Mouse (Mus musculus): ENCODE measurements around the gene Bean1. TPM values are rescaled to one million over a fixed set of nuclear protein-coding genes. Genes with fewer than 3 reads are reported as not detected.

Gene Bean1
- polyA plus RNA-seq, 1 experiment from 2014 or later: not detected

DNA sequence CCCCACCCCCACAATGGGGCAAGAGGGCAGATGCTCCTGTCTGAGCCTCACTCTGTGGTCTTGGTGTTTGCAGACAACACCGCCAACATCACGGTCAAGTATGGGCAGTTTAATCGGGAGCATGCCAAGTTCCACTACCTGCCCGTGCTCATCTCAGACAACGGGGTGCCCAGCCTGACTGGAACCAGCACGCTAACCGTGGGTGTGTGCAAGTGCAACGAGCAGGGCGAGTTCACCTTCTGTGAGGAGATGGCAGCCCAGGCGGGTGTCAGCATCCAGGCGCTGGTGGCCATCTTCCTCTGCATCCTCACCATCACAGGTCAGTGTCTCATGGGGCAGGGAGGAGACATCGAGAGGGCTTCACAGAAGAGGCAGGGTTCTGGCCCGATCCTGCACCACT, 29.6 kb upstream of the Bean1 start:
- Histone ChIP-seq H3K4me3 (replicated peaks) (no peak overlapping the region), H3K4me1 (replicated peaks) (no peaks in the 10 kb centered on the region), H3K36me3 (no peaks in the 10 kb centered on the region), H3K27me3 (no peaks in the 10 kb centered on the region), H3K27ac (no peak overlapping the region), H3K4me2 (no peak overlapping the region), H3K9ac (no peak overlapping the region), H3K9me3 (replicated peaks) (no peaks in the 10 kb centered on the region)
- ATAC-seq (ENCODE audit: low read depth) (no peak), DNase-seq (no peak)
- 76% methylated on average over 13 of the region's 13 CpGs for WGBS (ENCODE audit: insufficient replicate concordance)

DNA sequence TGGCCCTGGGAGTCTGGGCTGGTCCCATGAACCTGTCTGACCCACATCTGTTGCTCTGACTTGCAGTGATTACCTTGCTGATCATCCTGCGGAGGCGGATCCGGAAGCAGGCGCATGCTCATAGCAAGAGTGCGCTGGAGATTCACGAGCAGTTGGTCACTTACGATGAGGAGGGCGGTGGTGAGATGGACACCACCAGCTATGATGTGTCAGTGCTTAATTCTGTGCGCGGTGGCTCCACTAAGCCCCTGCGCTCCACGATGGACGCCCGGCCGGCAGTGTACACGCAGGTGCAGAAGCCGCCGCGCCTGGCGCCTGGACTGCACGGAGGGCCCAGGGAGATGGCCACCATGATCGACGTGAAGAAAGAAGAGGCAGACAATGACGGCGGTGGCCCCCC, 27.8 kb upstream of the Bean1 start:
- Histone ChIP-seq H3K9me3 (replicated peaks) (no peaks in the 10 kb centered on the region), H3K4me2 (no peak overlapping the region), H3K4me1 (replicated peaks) (no peaks in the 10 kb centered on the region), H3K36me3 (no peaks in the 10 kb centered on the region), H3K9ac (no peak overlapping the region), H3K27me3 (no peaks in the 10 kb centered on the region), H3K27ac (no peak overlapping the region), H3K4me3 (replicated peaks) (no peak overlapping the region)
- no peak for ATAC-seq (ENCODE audit: low read depth)
- no peak for DNase-seq
- WGBS (ENCODE audit: insufficient replicate concordance): 80% methylated on average over 25 of the region's 25 CpGs

DNA sequence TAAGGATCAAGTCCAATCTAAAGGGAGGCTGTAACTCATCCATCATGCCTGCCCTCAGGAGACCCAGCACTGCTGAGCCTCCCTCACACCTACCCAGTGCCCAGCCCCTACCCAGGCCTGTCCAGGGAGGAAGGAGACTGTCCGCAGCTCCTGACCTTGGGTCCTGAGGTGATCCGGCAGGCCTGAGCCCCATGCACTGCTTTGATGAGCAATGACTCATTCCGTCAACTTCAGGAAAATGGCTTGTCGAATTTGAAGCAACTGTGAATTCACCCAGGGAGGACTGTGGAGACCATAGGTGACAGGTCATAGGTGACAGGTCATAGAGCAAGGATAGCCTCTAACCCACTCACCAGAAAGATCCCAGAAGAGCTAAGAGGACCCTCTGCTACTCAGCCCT, 26.9 kb upstream of the Bean1 start:
- DNase-seq: no peak
- H3K27me3 ChIP-seq: no peaks in the 10 kb centered on the region
- no peaks in the 10 kb centered on the region for H3K4me1 ChIP-seq (replicated peaks)
- H3K9ac ChIP-seq: no peak overlapping the region
- no peak for ATAC-seq (ENCODE audit: low read depth)
- no peak overlapping the region for H3K27ac ChIP-seq
- no peaks in the 10 kb centered on the region for H3K36me3 ChIP-seq
- H3K9me3 ChIP-seq (replicated peaks): no peaks in the 10 kb centered on the region
- 63% methylated on average over 4 of the region's 4 CpGs for whole genome bisulfite sequencing (ENCODE audit: insufficient replicate concordance)
- H3K4me3 ChIP-seq (replicated peaks): no peak overlapping the region
- H3K4me2 ChIP-seq: no peak overlapping the region

DNA sequence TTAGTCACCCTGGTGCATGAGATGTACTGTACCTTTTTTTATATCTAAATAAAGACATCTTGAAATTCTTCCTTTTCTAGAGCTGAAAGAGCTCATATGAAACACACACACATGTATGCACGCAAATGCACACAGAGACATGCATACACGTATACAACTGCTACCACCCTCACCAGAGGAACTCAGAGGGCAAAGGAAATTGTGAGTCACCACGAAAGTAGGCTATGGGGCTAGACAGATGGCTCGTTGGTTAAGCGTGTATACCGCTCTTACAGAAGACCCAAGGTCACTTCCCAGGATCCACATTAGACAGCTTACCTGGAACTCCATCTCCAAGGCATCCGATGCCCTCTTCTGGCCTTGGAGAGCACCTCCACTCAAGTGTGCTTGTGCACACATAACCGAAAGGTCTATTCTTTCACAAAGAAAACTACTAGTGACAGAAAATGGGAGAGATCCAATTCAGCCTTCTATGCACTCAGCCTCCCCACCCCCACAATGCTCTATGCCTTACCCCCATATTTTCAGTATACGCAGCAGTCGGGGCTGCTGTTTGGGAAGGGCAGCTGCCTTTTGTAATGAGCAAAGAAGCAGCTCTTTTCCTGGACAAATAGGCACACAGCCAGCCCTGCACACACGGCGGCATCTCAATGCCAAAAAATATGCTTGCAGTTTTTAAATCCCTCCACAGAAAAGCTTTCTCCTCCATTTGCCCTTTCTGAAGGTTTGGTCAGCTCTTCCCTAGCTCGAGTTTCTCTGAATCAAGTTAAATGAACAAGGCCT, 25.6 kb upstream of the Bean1 start:
- Histone ChIP-seq H3K4me3 (replicated peaks) (no peak overlapping the region), H3K4me1 (replicated peaks) (no peaks in the 10 kb centered on the region), H3K27ac (no peak overlapping the region), H3K36me3 (no peaks in the 10 kb centered on the region), H3K27me3 (no peaks in the 10 kb centered on the region), H3K9me3 (replicated peaks) (no peaks in the 10 kb centered on the region), H3K9ac (no peak overlapping the region), H3K4me2 (no peak overlapping the region)
- ATAC-seq (ENCODE audit: low read depth) (no peak), DNase-seq (no peak)
- 65% methylated on average over 13 of the region's 13 CpGs for WGBS (ENCODE audit: insufficient replicate concordance)

DNA sequence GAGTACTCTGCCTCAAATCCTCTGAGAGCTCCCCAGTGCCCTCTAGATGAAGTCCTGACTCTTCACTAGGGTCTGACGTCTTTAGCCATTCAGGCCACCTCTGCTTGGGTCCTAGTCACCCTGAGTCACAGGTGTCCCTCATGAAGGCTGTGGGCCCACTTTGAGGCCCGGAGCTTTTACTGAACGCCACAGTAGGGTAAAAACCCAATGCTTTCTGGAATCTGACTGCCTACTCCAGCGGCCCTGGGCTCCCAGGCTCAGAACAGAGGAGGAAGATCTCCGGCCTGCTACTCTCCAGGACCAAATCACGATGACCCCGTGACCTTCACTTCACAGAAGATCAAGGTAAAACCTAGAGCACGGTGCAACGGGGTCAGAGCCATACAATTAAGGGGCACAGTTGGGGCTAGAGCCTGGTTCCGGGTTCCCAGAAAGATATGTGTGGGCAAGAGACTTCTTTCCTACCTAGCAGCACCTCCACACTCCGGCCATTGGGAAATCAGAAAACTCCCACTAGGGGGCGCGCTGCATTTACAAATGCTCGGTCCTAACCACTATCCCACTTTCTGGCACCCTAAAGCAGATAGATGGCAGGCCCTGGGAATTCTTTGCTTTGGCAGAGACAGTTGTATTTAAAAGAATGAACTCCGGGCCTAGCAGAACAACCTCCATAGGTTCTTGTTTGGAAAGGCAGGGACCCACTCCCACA, 24.1 kb upstream of the Bean1 start:
- WGBS (ENCODE audit: insufficient replicate concordance): 29% methylated on average over 15 of the region's 15 CpGs
- H3K4me3 ChIP-seq (replicated peaks): no peak overlapping the region
- no peaks in the 10 kb centered on the region for H3K27me3 ChIP-seq
- no peaks in the 10 kb centered on the region for H3K9me3 ChIP-seq (replicated peaks)
- H3K27ac ChIP-seq: no peak overlapping the region
- 0 out of 2 replicates have a peak, but pooled peaks have one; percentile 57 for ATAC-seq (ENCODE audit: low read depth)
- no peak overlapping the region for H3K4me2 ChIP-seq
- DNase-seq: peak; percentile 33
- no peaks in the 10 kb centered on the region for H3K36me3 ChIP-seq
- no peak overlapping the region for H3K9ac ChIP-seq
- no peaks in the 10 kb centered on the region for H3K4me1 ChIP-seq (replicated peaks)

DNA sequence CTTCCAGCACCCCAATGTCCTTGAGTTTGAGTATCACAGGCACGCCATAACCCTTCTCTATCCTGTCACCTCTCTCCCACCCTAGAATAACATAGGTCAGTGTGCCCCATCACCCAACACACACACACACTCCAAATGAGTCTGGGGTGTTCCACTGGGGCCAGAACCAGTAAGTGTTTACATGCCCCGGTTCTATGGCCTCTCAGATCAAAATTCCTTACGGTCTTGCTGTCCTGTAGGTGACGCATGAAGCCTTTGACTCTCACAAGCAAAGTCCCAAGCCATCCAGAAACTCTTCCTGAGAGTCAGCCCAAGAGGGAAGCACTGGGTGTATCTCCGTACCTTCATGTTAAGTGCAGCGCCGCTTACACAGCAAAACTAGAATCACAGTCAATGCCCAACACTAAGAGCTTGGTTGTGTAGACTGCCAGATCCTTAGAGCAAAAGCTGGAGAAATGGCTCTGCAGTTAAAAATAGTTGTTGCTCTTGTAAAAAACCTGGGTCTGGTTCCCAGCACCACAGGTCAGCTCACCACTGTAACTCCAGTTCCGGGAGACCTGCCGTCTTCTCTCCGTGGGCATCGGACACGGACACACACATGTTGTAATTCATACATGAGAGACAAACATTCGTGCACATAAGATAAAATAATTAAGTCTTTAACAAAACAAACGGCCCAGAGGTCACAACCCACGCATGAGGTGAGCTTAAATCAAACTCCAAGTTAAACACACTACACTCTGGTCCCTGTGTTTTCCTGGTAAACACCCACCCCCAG, 23.3 kb upstream of the Bean1 start:
- ATAC-seq (ENCODE audit: low read depth): no peak

DNA sequence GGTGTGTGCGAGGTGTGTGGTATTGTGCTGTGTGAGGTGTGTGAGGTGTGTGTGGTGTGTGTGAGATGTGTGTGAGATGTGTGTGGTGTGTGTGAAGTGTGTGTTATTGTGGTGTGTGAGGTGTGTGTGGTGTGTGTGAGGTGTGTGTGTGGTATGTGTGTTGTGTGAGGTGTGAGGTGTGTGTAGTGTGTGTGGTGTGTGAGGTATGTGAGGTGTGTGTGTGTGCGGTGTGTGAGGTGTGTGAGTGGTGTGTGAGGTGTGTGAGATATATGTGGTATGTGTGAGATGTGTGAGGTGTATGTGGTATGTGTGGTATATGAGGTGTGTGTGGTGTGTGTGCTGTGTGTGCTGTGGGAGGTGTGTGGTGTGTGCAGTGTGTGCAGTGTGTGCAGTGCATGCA, 22.3 kb upstream of the Bean1 start:
- no peak overlapping the region for H3K4me3 ChIP-seq (replicated peaks)
- no peak overlapping the region for H3K27ac ChIP-seq
- WGBS (ENCODE audit: insufficient replicate concordance): 79% methylated on average over 2 of the region's 2 CpGs
- no peak overlapping the region for H3K4me2 ChIP-seq
- ATAC-seq (ENCODE audit: low read depth) (no peak), DNase-seq (no peak)
- no peaks in the 10 kb centered on the region for H3K36me3 ChIP-seq
- H3K4me1 ChIP-seq (replicated peaks): no peaks in the 10 kb centered on the region
- H3K27me3 ChIP-seq: no peaks in the 10 kb centered on the region
- no peak overlapping the region for H3K9ac ChIP-seq
- H3K9me3 ChIP-seq (replicated peaks): no peaks in the 10 kb centered on the region

More for the DNA sequence above, 23.3 kb upstream of the Bean1 start:
- Histone ChIP-seq H3K4me3 (replicated peaks) (no peak overlapping the region), H3K36me3 (no peaks in the 10 kb centered on the region), H3K27ac (no peak overlapping the region), H3K4me1 (replicated peaks) (no peaks in the 10 kb centered on the region), H3K27me3 (no peaks in the 10 kb centered on the region), H3K4me2 (no peak overlapping the region), H3K9ac (no peak overlapping the region), H3K9me3 (replicated peaks) (no peaks in the 10 kb centered on the region)
- 72% methylated on average over 15 of the region's 15 CpGs for WGBS (ENCODE audit: insufficient replicate concordance)
- no peak for DNase-seq

DNA sequence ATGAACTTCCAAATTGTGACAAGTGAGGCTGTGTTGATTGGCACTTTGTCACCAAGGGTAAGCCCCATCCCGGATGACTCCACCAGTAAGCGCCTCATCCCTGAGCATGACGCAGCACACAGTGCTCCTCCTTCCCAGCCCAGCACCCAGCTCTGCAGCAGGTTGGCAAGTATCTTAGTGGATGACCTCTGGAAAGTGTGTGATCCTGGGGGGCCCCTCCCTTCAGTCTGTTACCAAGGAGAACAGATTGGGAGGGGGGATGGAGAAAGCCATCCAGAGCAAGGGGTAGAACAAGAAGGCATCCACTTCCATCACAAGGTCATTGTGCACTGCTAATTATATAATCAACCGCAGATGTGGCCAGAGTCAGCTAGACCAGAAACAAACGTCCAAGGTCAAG, 9.5 kb upstream of the Bean1 start:
- no peaks in the 10 kb centered on the region for H3K4me1 ChIP-seq (replicated peaks)
- H3K4me3 ChIP-seq (replicated peaks): no peak overlapping the region
- ATAC-seq (ENCODE audit: low read depth) (no peak), DNase-seq (no peak)
- no peaks in the 10 kb centered on the region for H3K9me3 ChIP-seq (replicated peaks)
- no peaks in the 10 kb centered on the region for H3K36me3 ChIP-seq
- no peaks in the 10 kb centered on the region for H3K27me3 ChIP-seq
- 64% methylated on average over 5 of the region's 5 CpGs for WGBS (ENCODE audit: insufficient replicate concordance)
- H3K27ac ChIP-seq: no peak overlapping the region
- H3K9ac ChIP-seq: no peak overlapping the region
- H3K4me2 ChIP-seq: no peak overlapping the region

DNA sequence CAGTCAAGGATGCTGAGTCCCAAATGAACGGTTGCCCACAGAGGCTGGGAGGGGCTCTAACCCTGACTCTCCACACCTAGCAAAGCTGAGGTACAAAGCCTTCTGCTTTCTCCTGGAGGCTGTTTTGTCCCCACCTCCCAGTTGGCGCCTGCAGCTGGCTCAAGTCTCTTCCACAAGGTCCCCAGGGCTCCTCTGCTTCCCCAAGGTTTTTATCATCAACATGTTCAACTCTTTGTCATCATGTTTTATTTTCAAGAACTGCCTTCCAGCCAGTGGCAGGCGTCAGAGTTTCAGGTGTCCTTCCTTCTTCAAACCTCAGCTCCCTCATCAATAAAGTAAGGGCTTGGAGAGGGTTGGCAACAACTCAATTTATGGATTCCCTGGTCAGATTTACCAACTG, 781 bp upstream of the Bean1 start:
- Histone ChIP-seq H3K9me3 (replicated peaks) (no peaks in the 10 kb centered on the region), H3K9ac (no peak overlapping the region), H3K36me3 (no peaks in the 10 kb centered on the region), H3K4me2 (no peak overlapping the region), H3K27ac (no peak overlapping the region), H3K4me3 (replicated peaks) (no peak overlapping the region), H3K27me3 (peaks cover 58% of the 10 kb centered on the region), H3K4me1 (replicated peaks) (peaks cover 3% of the 10 kb centered on the region; the same call in 1 of the 2 replicates)
- DNase-seq: no peak
- WGBS (ENCODE audit: insufficient replicate concordance): 64% methylated on average over 3 of the region's 3 CpGs
- ATAC-seq (ENCODE audit: low read depth): no peak

DNA sequence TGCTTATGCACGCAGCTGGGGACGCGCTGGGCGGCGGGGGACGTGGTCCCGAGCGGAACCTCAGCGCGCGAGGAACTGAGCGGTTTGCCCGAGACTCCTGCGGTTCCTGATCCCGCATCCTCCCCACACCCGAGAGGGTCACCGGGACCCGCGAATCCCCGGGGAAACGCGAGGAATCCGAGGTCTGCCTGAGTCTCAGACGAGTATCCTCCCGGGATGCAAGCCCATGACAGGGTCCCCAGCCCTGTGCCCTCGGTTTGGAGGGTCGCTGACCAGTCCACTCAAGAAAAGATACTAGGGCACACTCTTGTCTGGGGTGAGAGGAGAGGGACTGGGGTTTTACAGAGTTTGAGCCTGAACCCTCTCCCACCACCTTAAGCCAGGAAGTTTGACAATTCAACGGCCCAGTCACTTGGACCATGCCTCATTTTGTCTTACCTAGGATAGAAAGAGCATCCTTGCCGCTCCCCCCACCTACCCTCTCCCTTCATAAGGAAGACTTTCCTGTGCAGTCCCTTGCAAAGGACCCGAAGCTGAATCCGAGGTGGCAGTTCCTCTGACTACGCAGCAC, 893 bp downstream of the Bean1 start:
- Histone ChIP-seq H3K4me3 (replicated peaks) (peak overlapping the region; percentile 52), H3K4me2 (peak overlapping the region; percentile 66), H3K9ac (0 out of 2 replicates have a peak overlapping the region, but pooled peaks have one; percentile 13), H3K9me3 (replicated peaks) (no peaks in the 10 kb centered on the region), H3K27ac (no peak overlapping the region), H3K36me3 (no peaks in the 10 kb centered on the region), H3K27me3 (peaks cover 59% of the 10 kb centered on the region), H3K4me1 (replicated peaks) (peaks cover 3% of the 10 kb centered on the region; the same call in 1 of the 2 replicates)
- ATAC-seq (ENCODE audit: low read depth) (no peak), DNase-seq (no peak)
- WGBS (ENCODE audit: insufficient replicate concordance): 4% methylated on average over 32 of the region's 32 CpGs

DNA sequence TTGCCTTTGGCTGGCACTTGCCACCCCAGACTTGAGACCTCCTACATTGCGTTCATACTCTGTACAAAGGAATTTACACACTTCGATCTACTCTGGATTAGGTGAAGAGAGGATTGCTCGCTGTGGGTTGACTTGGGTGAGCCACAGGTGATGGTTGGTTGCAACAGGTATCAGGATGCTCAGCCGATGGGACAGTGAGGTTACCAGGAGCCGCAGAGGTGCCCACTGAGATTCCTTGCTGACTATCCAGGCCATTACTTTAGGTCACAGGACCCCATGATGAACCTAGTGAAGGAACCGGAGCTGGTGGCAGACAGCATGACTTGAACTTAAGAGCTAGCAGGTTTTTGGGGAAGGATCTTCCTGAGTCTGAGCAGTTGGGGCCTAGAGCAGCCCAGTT, 2.2 kb downstream of the Bean1 start:
- 71% methylated on average over 6 of the region's 6 CpGs for WGBS (ENCODE audit: insufficient replicate concordance)

More for the DNA sequence above, 2.2 kb downstream of the Bean1 start:
- ATAC-seq (ENCODE audit: low read depth): no peak
- Histone ChIP-seq H3K36me3 (no peaks in the 10 kb centered on the region), H3K4me1 (replicated peaks) (peaks cover 3% of the 10 kb centered on the region; the same call in 1 of the 2 replicates), H3K9me3 (replicated peaks) (no peaks in the 10 kb centered on the region), H3K27ac (no peak overlapping the region), H3K4me2 (no peak overlapping the region), H3K9ac (no peak overlapping the region), H3K4me3 (replicated peaks) (no peak overlapping the region), H3K27me3 (peaks cover 59% of the 10 kb centered on the region)
- no peak for DNase-seq

Measured in liver, embryonic 13.5 days (tissue).